Mouse (Mus musculus) myocyte (in vitro differentiated cells): Measurements from ENCODE around the gene Meaf6. TPM values are rescaled to one million over a fixed set of nuclear protein-coding genes. Genes with fewer than 3 reads are reported as not detected.

ENCODE experiments used
- H3K27me3 ChIP-seq: one replicate; pipeline ENCODE4 v1.6.1; 2011; ENCODE audit not compliant: control insufficient read depth, insufficient read depth, insufficient read length
- H3K36me3 ChIP-seq: one replicate; pipeline ENCODE4 v1.6.1; 2011; ENCODE audit not compliant: control insufficient read depth, insufficient read depth
- H3K4me2 ChIP-seq: one replicate; pipeline ENCODE4 v1.6.1; 2011; ENCODE audit warnings: low read depth, control low read depth
- H3K4me3 ChIP-seq: one replicate; pipeline ENCODE4 v1.5.1; 2011; ENCODE audit warnings: mild to moderate bottlenecking, control low read depth, moderate library complexity
- H3K79me2 ChIP-seq: one replicate; pipeline ENCODE4 v1.6.1; 2011; ENCODE audit not compliant: control insufficient read depth, insufficient read depth
- H3ac ChIP-seq: one replicate; pipeline ENCODE4 v1.6.1; 2011; ENCODE audit not compliant: control insufficient read depth, insufficient read length
- CEBPB ChIP-seq: IDR thresholded peaks from 2 replicates; pipeline ENCODE4 v1.6.1; 2011; ENCODE audit warnings: mild to moderate bottlenecking, moderate library complexity; ENCODE audit not compliant: poor library complexity, insufficient read depth, severe bottlenecking
- E2F4 ChIP-seq: IDR thresholded peaks from one replicate; pipeline ENCODE4 v1.6.1; 2011; ENCODE audit warnings: mild to moderate bottlenecking, control low read depth, moderate library complexity; ENCODE audit not compliant: insufficient read depth
- MAX ChIP-seq: IDR thresholded peaks from one replicate; pipeline ENCODE4 v1.6.1; 2011; ENCODE audit warnings: low read depth, mild to moderate bottlenecking, control low read depth
- MYOD1 ChIP-seq, 3 experiments: IDR thresholded peaks; one replicate each; pipeline ENCODE4 v1.6.1; 2011; ENCODE audit warnings: control low read depth in 2 of 3, low read depth in 2 of 3, mild to moderate bottlenecking in 2 of 3, moderate library complexity in 1 of 3; ENCODE audit not compliant: insufficient read length in 2 of 3, control insufficient read depth in 1 of 3
- MYOG ChIP-seq, 3 experiments: IDR thresholded peaks; one replicate each; pipeline ENCODE4 v1.6.1; 2011; ENCODE audit warnings: control low read depth in 2 of 3, low read depth in 2 of 3, mild to moderate bottlenecking in 2 of 3; ENCODE audit not compliant: insufficient read length in 2 of 3, control insufficient read depth in 1 of 3, insufficient read depth in 1 of 3
- POLR2A ChIP-seq: IDR thresholded peaks from one replicate; pipeline ENCODE4 v1.6.1; 2011; ENCODE audit warnings: low read depth, mild to moderate bottlenecking, control low read depth, moderate library complexity; ENCODE audit not compliant: insufficient read length
- POLR2AphosphoS2 ChIP-seq: IDR thresholded peaks from one replicate; pipeline ENCODE4 v1.6.1; 2011; ENCODE audit warnings: low read depth, control low read depth; ENCODE audit not compliant: insufficient read length
- REST ChIP-seq: IDR thresholded peaks from one replicate; pipeline ENCODE4 v1.6.1; 2011; ENCODE audit warnings: mild to moderate bottlenecking, control low read depth, moderate library complexity; ENCODE audit not compliant: insufficient read depth, insufficient read length
- SRF ChIP-seq: IDR thresholded peaks from one replicate; pipeline ENCODE4 v1.6.1; 2011; ENCODE audit warnings: low read depth; ENCODE audit not compliant: control insufficient read depth, insufficient read length
- TCF12 ChIP-seq: IDR thresholded peaks from one replicate; pipeline ENCODE4 v1.6.1; 2011; ENCODE audit warnings: mild to moderate bottlenecking, control low read depth; ENCODE audit not compliant: poor library complexity, insufficient read depth, severe bottlenecking
- TCF3 ChIP-seq: IDR thresholded peaks from one replicate; pipeline ENCODE4 v1.6.1; 2011; ENCODE audit warnings: low read depth, control low read depth; ENCODE audit not compliant: insufficient read length
- USF1 ChIP-seq: IDR thresholded peaks from one replicate; pipeline ENCODE4 v1.6.1; 2011; ENCODE audit warnings: low read depth, mild to moderate bottlenecking, control low read depth, moderate library complexity
- polyA plus RNA-seq: library from polyadenylated mRNA; unstranded; fragments of >200 nt; fragmentation: generic; extraction: Trizol; gene quantifications from one replicate; pipeline ENCODE4 v1.2.1, GENCODE M21; 2012; ENCODE audit warnings: missing spikeins

The Meaf6 gene
- polyA plus RNA-seq, 1 experiment = 19.3 TPM

- Histone ChIP-seq H3K27me3 (no peaks in the 10 kb centered on the region), H3K36me3 (no peaks in the 10 kb centered on the region), H3K79me2 (no peaks in the 10 kb centered on the region), H3K4me3 (no peak overlapping the region), H3K4me2 (no peak overlapping the region), H3ac (no peak overlapping the region)
- TF ChIP-seq MYOG (IDR thresholded peaks at IDR 0.05; ENCODE audit: control insufficient read depth in 1 of 3, insufficient read depth in 1 of 3, insufficient read length in 2 of 3, low read depth in 2 of 3) = peak in 1 of 3 experiments; percentile 34
- peak in 2 of 3 experiments; percentile 30 to 73 for TF ChIP-seq MYOD1 (IDR thresholded peaks at IDR 0.05; ENCODE audit: control insufficient read depth in 1 of 3, insufficient read length in 2 of 3, low read depth in 2 of 3)
- no peak for TF ChIP-seq CEBPB
- no peak for TF ChIP-seq POLR2A
Measured at GRCm38 (mm10) chr4:125097412-125097811, 12.5 kb downstream of the Meaf6 start.

GRCm38 (mm10) chr4:125099458-125099857 lies 14.5 kb downstream of the Meaf6 start:
- no peaks in the 10 kb centered on the region for H3K79me2 ChIP-seq
- TF ChIP-seq MYOD1 (IDR thresholded peaks at IDR 0.05; ENCODE audit: control insufficient read depth in 1 of 3, insufficient read length in 2 of 3, low read depth in 2 of 3) (no peak), CEBPB (no peak), TCF3 (no peak), TCF12 (no peak), SRF (no peak), USF1 (no peak), MYOG (IDR thresholded peaks at IDR 0.05; ENCODE audit: control insufficient read depth in 1 of 3, insufficient read depth in 1 of 3, insufficient read length in 2 of 3, low read depth in 2 of 3) (no peak), POLR2AphosphoS2 (no peak), REST (no peak), E2F4 (no peak), POLR2A (no peak), MAX (no peak)
- peaks cover 6% of the 10 kb centered on the region for H3K36me3 ChIP-seq
- H3K4me2 ChIP-seq = no peak overlapping the region
- H3K4me3 ChIP-seq = no peak overlapping the region
- H3K27me3 ChIP-seq = no peaks in the 10 kb centered on the region
- no peak overlapping the region for H3ac ChIP-seq

GRCm38 (mm10) chr4:125101334-125101733 lies 16.4 kb downstream of the Meaf6 start:
- no peaks in the 10 kb centered on the region for H3K79me2 ChIP-seq
- H3K4me3 ChIP-seq = no peak overlapping the region
- no peaks in the 10 kb centered on the region for H3K27me3 ChIP-seq
- no peak overlapping the region for H3K4me2 ChIP-seq
- TF ChIP-seq CEBPB (no peak), MAX (no peak), E2F4 (no peak)
- H3K36me3 ChIP-seq = peaks cover 6% of the 10 kb centered on the region
- H3ac ChIP-seq = no peak overlapping the region

- H3K36me3 ChIP-seq = peaks cover 6% of the 10 kb centered on the region
- no peak for TF ChIP-seq TCF12
- TF ChIP-seq TCF3 = no peak
- TF ChIP-seq E2F4 = no peak
- TF ChIP-seq MAX = no peak
Measured at GRCm38 (mm10) chr4:125105354-125105753, 20.4 kb downstream of the Meaf6 start.

GRCm38 (mm10) chr4:125114638-125115037 lies 29.7 kb downstream of the Meaf6 start:
- Histone ChIP-seq H3K79me2 (no peaks in the 10 kb centered on the region), H3K27me3 (no peaks in the 10 kb centered on the region), H3K36me3 (no peaks in the 10 kb centered on the region), H3K4me3 (no peak overlapping the region), H3ac (no peak overlapping the region), H3K4me2 (peak overlapping the region; percentile 65)
- TF ChIP-seq MYOD1 (IDR thresholded peaks at IDR 0.05; ENCODE audit: control insufficient read depth in 1 of 3, insufficient read length in 2 of 3, low read depth in 2 of 3) = peak; percentile 79 to 93 (median 83)
- TF ChIP-seq E2F4 = no peak
- peak; percentile 65 for TF ChIP-seq SRF
- peak; percentile 11 to 87 (median 87) for TF ChIP-seq MYOG (IDR thresholded peaks at IDR 0.05; ENCODE audit: control insufficient read depth in 1 of 3, insufficient read depth in 1 of 3, insufficient read length in 2 of 3, low read depth in 2 of 3)
- TF ChIP-seq TCF12 = peak; percentile 55

More at GRCm38 (mm10) chr4:125105354-125105753, 20.4 kb downstream of the Meaf6 start:
- Histone ChIP-seq H3K4me3 (no peak overlapping the region), H3K79me2 (no peaks in the 10 kb centered on the region), H3K27me3 (no peaks in the 10 kb centered on the region), H3ac (no peak overlapping the region), H3K4me2 (no peak overlapping the region)

- Histone ChIP-seq H3K79me2 (no peaks in the 10 kb centered on the region), H3ac (no peak overlapping the region), H3K4me2 (peak overlapping the region; percentile 65), H3K36me3 (peaks cover under 1% of the 10 kb centered on the region), H3K27me3 (no peaks in the 10 kb centered on the region), H3K4me3 (no peak overlapping the region)
- no peak for TF ChIP-seq E2F4
- no peak for TF ChIP-seq TCF12
- no peak for TF ChIP-seq SRF
- no peak for TF ChIP-seq MAX
- no peak for TF ChIP-seq MYOG (IDR thresholded peaks at IDR 0.05; ENCODE audit: control insufficient read depth in 1 of 3, insufficient read depth in 1 of 3, insufficient read length in 2 of 3, low read depth in 2 of 3)
- TF ChIP-seq REST = no peak
- no peak for TF ChIP-seq MYOD1 (IDR thresholded peaks at IDR 0.05; ENCODE audit: control insufficient read depth in 1 of 3, insufficient read length in 2 of 3, low read depth in 2 of 3)
Measured at GRCm38 (mm10) chr4:125115081-125115480, 30.1 kb downstream of the Meaf6 start.
